Mouse (Mus musculus) lung, postnatal 10 days (tissue): ENCODE results near the gene Ghitm.
A peak's percentile ranks its signal among the peaks of the same experiment; 100 is the strongest.
"Not testable (repeated sequence)": the region's sequence is repeated elsewhere in the genome, so short reads cannot be mapped to it uniquely, and the experiment has no call there.

Experiments
- DNase-seq: peaks from one replicate; pipeline ENCODE4 v3.0.0; 2021

The Ghitm gene

GRCm38 (mm10) chr14:37135127-37135593 lies at the start of gene Ghitm:
Ghitm (minus strand) TSS chr14:37135272.
- peak; percentile 98 for DNase-seq

- no peak for DNase-seq
Observed at GRCm38 (mm10) chr14:37184871-37185270, 49.8 kb upstream of the Ghitm start.

GRCm38 (mm10) chr14:37174484-37174883 lies 39.4 kb upstream of the Ghitm start:
- no peak for DNase-seq

- peak; percentile 14 for DNase-seq
Observed at GRCm38 (mm10) chr14:37165266-37165926, 30.3 kb upstream of the Ghitm start.

- no peak for DNase-seq
Observed at GRCm38 (mm10) chr14:37164392-37165032, 29.4 kb upstream of the Ghitm start.

GRCm38 (mm10) chr14:37163277-37163956 lies 28.3 kb upstream of the Ghitm start:
- DNase-seq: no peak

- DNase-seq: no peak
Observed at GRCm38 (mm10) chr14:37154391-37154790, 19.3 kb upstream of the Ghitm start.

- no peak for DNase-seq
Observed at GRCm38 (mm10) chr14:37139051-37139710, 4.1 kb upstream of the Ghitm start.

GRCm38 (mm10) chr14:37137596-37137995 lies 2.5 kb upstream of the Ghitm start:
- DNase-seq: not testable (repeated sequence)

GRCm38 (mm10) chr14:37136110-37136509 lies 1.0 kb upstream of the Ghitm start:
- no peak for DNase-seq

GRCm38 (mm10) chr14:37135671-37136070 lies 599 bp upstream of the Ghitm start:
- no peak for DNase-seq

GRCm38 (mm10) chr14:37134304-37135126 lies 557 bp downstream of the Ghitm start:
- DNase-seq: no peak

GRCm38 (mm10) chr14:37127652-37128051 lies 7.4 kb downstream of the Ghitm start:
- peak; percentile 50 for DNase-seq

- DNase-seq: no peak
Observed at GRCm38 (mm10) chr14:37119233-37119632, 15.8 kb downstream of the Ghitm start.

GRCm38 (mm10) chr14:37113922-37114321 lies 21.1 kb downstream of the Ghitm start, which contains the start of gene 2610528A11Rik:
2610528A11Rik (minus strand) TSS chr14:37114022.
- DNase-seq: no peak

GRCm38 (mm10) chr14:37112931-37113330 lies 22.1 kb downstream of the Ghitm start:
- DNase-seq: no peak

- DNase-seq: no peak
Observed at GRCm38 (mm10) chr14:37111371-37111770, 23.7 kb downstream of the Ghitm start.

GRCm38 (mm10) chr14:37110456-37110855 lies 24.6 kb downstream of the Ghitm start:
- no peak for DNase-seq

- no peak for DNase-seq
Observed at GRCm38 (mm10) chr14:37109975-37110374, 25.1 kb downstream of the Ghitm start.

- no peak for DNase-seq
Observed at GRCm38 (mm10) chr14:37109460-37109859, 25.6 kb downstream of the Ghitm start.

- no peak for DNase-seq
Observed at GRCm38 (mm10) chr14:37105846-37106245, 29.2 kb downstream of the Ghitm start.

GRCm38 (mm10) chr14:37104747-37105146 lies 30.3 kb downstream of the Ghitm start:
- DNase-seq: peak; percentile 55
